Mouse (Mus musculus): Measurements from ENCODE around the gene Gm2115. TPM values are rescaled to one million over a fixed set of nuclear protein-coding genes. Genes with fewer than 3 reads are reported as not detected.

Gm2115 gene
- polyA plus RNA-seq, 1 experiment from 2014 or later, result 0.10 TPM

DNA sequence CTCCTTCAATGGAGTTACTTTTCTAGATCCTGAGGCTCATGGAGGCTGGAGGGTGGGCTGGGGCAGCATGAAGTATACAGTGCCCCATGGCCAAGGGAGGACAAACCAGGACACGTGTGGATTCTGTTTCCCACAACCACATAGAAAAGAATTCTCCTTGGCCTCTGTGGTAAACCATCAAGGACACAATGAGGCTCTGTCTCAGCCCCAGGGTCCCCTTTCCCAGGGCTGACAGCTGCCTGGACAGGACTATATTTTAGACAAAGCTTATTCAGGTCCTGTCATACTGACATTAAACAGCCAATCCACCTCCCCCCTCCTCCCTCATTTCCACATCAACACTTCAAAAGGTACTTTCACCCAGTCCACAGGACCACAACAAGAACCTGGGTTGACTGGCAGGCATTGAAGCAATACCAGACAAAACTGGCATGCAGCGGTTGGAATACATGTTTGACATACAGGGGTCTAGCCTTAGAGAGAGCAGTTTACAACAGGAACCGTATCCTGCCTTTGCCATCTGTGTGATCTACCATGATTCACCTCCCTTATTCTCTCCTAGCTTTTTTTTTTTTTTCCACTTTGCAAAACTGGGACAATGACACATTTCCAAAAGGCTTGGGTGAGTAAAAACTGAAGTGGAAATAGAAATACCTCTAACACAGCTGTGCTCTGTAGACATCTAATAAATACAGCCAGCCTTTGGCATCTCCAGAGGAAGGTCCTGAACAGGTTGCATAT is 57.8 kb downstream of the Gm2115 start:
- Histone ChIP-seq H3K4me2 (no peak overlapping the region), H3K9me3 (replicated peaks) (no peaks in the 10 kb centered on the region), H3K27ac (ENCODE audit: poor library complexity, severe bottlenecking) (no peak overlapping the region), H3K36me3 (no peaks in the 10 kb centered on the region), H3K4me3 (no peak overlapping the region), H3K9ac (no peak overlapping the region), H3K4me1 (replicated peaks) (peaks cover 20% of the 10 kb centered on the region), H3K27me3 (replicated peaks) (no peaks in the 10 kb centered on the region)
- ATAC-seq (ENCODE audit: insufficient number of reproducible peaks, low FRiP score), result no peak; the same call in 1 of the 2 replicates
- WGBS, result 60% methylated on average over 3 of the region's 3 CpGs

DNA sequence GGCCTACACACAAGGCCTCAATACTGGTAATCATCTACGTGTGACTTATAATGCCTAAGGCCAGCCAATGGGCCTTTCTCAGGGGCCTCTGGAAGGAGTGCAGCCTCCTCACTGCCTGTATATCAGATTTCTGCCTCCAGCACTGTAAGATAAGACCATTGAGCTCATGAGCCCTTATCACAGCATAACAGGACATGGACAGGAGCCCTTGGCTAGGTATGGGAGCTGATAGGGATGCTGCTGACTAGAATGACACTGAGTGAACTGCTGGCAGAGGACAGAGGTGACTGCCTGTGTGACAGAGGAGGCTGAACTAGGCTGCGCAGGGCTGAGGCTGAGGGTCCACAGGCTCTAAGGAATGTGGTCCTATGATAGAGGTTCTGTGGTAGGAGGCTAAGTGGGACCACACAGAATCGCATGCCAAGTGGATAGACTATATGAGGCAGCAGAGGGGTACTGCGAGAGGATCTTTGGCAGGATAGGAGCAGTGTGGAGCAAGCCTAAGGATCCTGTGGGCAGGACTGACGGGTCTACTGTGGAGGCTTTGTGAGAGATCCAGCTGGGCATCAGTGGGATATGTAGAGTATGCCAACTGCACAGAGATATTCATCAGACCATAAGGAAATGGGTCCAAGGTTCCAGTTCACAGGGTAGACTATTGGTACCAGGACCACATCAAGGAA is 58.5 kb downstream of the Gm2115 start:
- H3K4me1 ChIP-seq (replicated peaks), result peaks cover 20% of the 10 kb centered on the region
- H3K27ac ChIP-seq (ENCODE audit: poor library complexity, severe bottlenecking), result no peak overlapping the region
- no peak overlapping the region for H3K4me3 ChIP-seq
- no peaks in the 10 kb centered on the region for H3K27me3 ChIP-seq (replicated peaks)
- H3K4me2 ChIP-seq, result no peak overlapping the region
- H3K9ac ChIP-seq, result no peak overlapping the region
- H3K36me3 ChIP-seq, result no peaks in the 10 kb centered on the region
- WGBS, result 80% methylated on average over 5 of the region's 5 CpGs
- no peaks in the 10 kb centered on the region for H3K9me3 ChIP-seq (replicated peaks)
- peak; percentile 81 for ATAC-seq (ENCODE audit: insufficient number of reproducible peaks, low FRiP score)

DNA sequence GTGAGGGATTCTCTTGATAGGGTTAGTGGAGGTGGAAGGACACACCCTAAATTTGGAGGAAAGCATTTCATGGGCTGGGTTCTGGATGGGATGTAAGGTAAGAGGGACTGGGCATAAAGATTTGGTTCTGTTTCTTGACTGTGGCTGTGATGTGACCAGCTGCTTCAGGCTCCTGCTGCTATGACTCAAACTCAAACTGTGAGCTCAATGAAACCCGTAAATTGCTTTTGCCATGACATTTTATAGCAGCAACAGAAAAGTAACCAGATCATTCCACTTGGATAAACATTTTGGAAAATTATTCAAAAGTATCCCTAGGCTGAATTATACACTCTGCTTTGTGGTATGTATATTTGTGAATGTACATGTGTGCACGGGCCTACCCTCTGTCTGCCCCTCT is 61.9 kb downstream of the Gm2115 start:
- Histone ChIP-seq H3K4me2 (no peak overlapping the region), H3K4me3 (no peak overlapping the region), H3K4me1 (replicated peaks) (peaks cover 14% of the 10 kb centered on the region), H3K9me3 (replicated peaks) (no peaks in the 10 kb centered on the region), H3K9ac (no peak overlapping the region), H3K36me3 (no peaks in the 10 kb centered on the region), H3K27ac (ENCODE audit: poor library complexity, severe bottlenecking) (no peak overlapping the region), H3K27me3 (replicated peaks) (no peaks in the 10 kb centered on the region)
- 97% methylated on average over 2 of the region's 2 CpGs for WGBS
- no peak for ATAC-seq (ENCODE audit: insufficient number of reproducible peaks, low FRiP score)

DNA sequence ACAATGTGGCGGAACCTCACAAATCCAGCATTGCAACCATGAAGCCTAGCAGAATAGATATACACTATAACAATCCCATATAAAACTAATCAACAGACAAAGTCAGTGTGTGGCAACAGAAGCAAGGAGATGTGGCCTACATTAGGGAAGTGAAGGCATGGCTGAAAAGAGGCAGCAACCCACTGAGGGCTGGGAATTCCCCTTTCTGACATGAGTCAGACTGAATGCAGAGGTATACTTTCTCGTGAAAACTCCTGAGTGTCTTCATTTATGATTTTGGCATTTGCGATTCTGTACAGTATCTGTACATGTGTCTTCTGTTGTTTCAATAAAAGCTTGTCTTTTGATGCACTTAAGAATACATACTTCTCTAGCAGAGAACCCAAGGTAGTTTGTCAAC is 62.6 kb downstream of the Gm2115 start:
- Histone ChIP-seq H3K4me1 (replicated peaks) (peaks cover 9% of the 10 kb centered on the region), H3K4me2 (no peak overlapping the region), H3K9me3 (replicated peaks) (no peaks in the 10 kb centered on the region), H3K4me3 (no peak overlapping the region), H3K36me3 (no peaks in the 10 kb centered on the region), H3K27me3 (replicated peaks) (no peaks in the 10 kb centered on the region), H3K9ac (no peak overlapping the region), H3K27ac (ENCODE audit: poor library complexity, severe bottlenecking) (no peak overlapping the region)
- ATAC-seq (ENCODE audit: insufficient number of reproducible peaks, low FRiP score), result no peak
- 83% methylated on average over 3 of the region's 3 CpGs for WGBS

DNA sequence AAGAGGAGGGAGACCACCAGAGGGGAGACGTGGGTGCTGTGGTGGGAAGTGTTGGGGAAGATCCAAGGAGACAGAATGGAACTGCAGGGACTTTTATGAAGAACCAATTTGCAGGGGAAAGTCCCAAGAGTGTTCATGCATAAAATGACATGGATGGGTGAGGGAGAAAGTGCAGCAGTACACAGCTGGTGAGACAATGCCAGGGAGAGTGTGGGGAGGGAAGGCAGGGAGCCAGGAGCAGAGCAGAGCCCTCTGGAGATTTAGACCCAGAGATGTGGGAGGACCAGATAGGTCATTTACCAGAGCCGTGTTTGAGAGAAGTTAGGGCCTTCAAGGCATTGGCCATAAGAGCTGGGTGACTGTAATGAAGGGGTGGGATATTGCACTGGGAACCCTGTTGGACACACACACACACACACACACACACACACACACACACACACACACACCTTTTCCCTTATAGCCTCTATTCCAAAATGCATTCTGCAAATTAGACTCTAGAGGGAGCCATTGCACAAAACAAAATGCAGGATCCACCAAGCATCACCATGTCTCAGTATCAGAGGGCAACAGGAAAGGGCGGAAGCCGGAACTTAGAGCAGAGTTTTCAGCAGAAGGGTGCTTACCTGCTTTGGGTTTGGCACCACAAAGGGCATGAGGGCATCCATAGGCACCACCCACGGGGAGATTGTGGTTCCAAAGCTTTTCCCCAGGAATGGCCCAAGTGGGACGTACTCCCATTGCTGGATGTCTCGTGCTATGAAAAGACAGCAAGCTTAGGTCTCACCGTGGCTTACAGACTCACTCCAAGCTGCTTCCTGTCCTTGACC is 65.5 kb downstream of the Gm2115 start:
- H3K27ac ChIP-seq (ENCODE audit: poor library complexity, severe bottlenecking), result no peak overlapping the region
- H3K27me3 ChIP-seq (replicated peaks), result no peaks in the 10 kb centered on the region
- WGBS, result 49% methylated on average over 8 of the region's 8 CpGs
- H3K4me2 ChIP-seq, result no peak overlapping the region
- no peak overlapping the region for H3K9ac ChIP-seq
- no peaks in the 10 kb centered on the region for H3K4me1 ChIP-seq (replicated peaks)
- H3K36me3 ChIP-seq, result no peaks in the 10 kb centered on the region
- 0 out of 2 replicates have a peak, but pooled peaks have one; percentile 36 for ATAC-seq (ENCODE audit: insufficient number of reproducible peaks, low FRiP score)
- H3K9me3 ChIP-seq (replicated peaks), result no peaks in the 10 kb centered on the region
- H3K4me3 ChIP-seq, result no peak overlapping the region

DNA sequence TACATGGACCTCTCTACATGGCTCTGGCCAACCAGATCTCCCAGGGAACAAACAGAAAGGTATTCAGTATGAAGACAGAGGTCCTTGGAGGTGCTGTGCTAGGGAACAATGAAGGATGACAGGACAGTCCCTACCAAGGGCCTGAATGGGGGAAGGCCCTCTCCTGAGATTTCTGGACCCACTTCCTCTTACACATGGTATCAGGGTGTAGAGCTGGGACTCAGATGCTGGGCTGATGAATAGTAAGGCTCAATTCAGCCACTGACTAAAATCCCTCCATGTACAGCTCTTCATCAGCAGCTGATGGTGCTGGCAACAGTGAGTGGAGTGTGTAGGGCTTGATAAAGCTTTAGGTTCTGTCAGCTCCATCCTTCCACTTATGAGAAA is 66.2 kb downstream of the Gm2115 start:
- no peaks in the 10 kb centered on the region for H3K9me3 ChIP-seq (replicated peaks)
- H3K9ac ChIP-seq, result no peak overlapping the region
- ATAC-seq (ENCODE audit: insufficient number of reproducible peaks, low FRiP score), result no peak

DNA sequence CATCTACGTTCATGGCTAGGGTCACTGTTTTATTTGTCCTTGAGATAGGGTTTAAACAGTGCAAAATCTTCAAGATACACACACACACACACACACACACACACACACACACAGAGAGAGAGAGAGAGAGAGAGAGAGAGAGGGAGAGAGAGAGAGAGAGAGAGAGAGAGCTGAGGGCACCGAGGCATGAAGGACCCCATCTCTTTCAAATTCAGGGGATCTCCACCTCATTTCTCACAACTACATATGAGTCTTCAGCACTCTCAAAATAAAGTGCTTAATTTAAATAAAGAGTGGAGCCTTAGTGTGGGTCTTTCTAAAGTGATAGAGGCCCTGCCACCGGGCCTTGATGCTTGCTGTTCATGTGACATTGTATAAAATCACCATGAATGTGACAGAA is 67.2 kb downstream of the Gm2115 start:
- Histone ChIP-seq H3K9me3 (replicated peaks) (no peaks in the 10 kb centered on the region), H3K4me3 (no peak overlapping the region), H3K27me3 (replicated peaks) (no peaks in the 10 kb centered on the region), H3K9ac (no peak overlapping the region), H3K36me3 (no peaks in the 10 kb centered on the region), H3K4me1 (replicated peaks) (no peaks in the 10 kb centered on the region), H3K4me2 (no peak overlapping the region), H3K27ac (ENCODE audit: poor library complexity, severe bottlenecking) (no peak overlapping the region)
- WGBS, result 83% methylated on average over 3 of the region's 3 CpGs
- ATAC-seq (ENCODE audit: insufficient number of reproducible peaks, low FRiP score), result no peak

More for the DNA sequence above, 66.2 kb downstream of the Gm2115 start:
- H3K4me2 ChIP-seq, result no peak overlapping the region
- H3K4me1 ChIP-seq (replicated peaks), result no peaks in the 10 kb centered on the region
- H3K27ac ChIP-seq (ENCODE audit: poor library complexity, severe bottlenecking), result no peak overlapping the region
- no peaks in the 10 kb centered on the region for H3K36me3 ChIP-seq
- no peak overlapping the region for H3K4me3 ChIP-seq
- H3K27me3 ChIP-seq (replicated peaks), result no peaks in the 10 kb centered on the region

DNA sequence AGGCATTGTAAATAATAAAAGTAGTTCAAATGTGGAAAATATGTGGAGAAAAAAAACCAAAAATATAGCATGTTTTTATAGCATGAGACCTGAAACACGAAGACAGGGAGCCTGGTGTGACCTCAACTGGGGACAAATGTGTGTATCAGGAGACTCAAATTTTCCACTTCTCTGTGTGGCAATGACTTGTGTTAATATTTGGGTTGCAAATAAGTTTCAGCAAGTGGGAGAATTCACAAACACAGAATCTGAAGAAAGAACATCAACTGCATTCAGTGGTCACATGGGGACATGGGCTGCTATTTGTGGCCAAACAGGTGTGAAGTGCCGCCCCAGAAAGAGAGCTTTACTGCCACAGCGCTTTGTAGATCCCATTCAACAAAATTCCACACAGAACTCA is 67.9 kb downstream of the Gm2115 start:
- 71% methylated on average over 3 of the region's 3 CpGs for WGBS
- Histone ChIP-seq H3K4me1 (replicated peaks) (no peaks in the 10 kb centered on the region), H3K27me3 (replicated peaks) (no peaks in the 10 kb centered on the region), H3K36me3 (no peaks in the 10 kb centered on the region), H3K9ac (no peak overlapping the region), H3K4me3 (no peak overlapping the region), H3K9me3 (replicated peaks) (no peaks in the 10 kb centered on the region), H3K27ac (ENCODE audit: poor library complexity, severe bottlenecking) (no peak overlapping the region), H3K4me2 (no peak overlapping the region)
- no peak for ATAC-seq (ENCODE audit: insufficient number of reproducible peaks, low FRiP score)

DNA sequence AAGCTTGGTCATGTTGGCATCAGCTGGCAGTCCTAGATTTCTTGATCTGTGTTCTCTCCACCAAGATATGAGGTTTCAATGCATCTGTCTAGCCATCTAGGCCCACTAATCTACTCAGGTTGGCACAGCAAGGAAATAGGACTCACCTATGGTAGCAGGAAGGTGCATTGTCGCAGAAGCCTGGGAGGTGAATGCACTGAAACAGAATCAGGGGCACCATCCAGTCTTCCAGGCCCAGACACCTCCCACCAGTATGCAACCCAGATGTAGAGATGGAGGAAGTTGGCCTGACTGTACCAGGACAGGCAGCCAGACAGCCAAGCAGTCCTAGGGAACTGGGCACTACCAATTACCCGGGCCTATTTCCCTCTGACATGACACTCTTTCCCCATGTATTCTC is 71.9 kb downstream of the Gm2115 start:
- Histone ChIP-seq H3K36me3 (no peaks in the 10 kb centered on the region), H3K9me3 (replicated peaks) (no peaks in the 10 kb centered on the region), H3K4me2 (no peak overlapping the region), H3K27ac (ENCODE audit: poor library complexity, severe bottlenecking) (no peak overlapping the region), H3K4me3 (no peak overlapping the region), H3K27me3 (replicated peaks) (no peaks in the 10 kb centered on the region), H3K9ac (no peak overlapping the region), H3K4me1 (replicated peaks) (0 out of 2 replicates have a peak, but pooled peaks cover 7% of the 10 kb centered on the region)
- WGBS, result 90% methylated on average over 2 of the region's 2 CpGs
- no peak for ATAC-seq (ENCODE audit: insufficient number of reproducible peaks, low FRiP score)

DNA sequence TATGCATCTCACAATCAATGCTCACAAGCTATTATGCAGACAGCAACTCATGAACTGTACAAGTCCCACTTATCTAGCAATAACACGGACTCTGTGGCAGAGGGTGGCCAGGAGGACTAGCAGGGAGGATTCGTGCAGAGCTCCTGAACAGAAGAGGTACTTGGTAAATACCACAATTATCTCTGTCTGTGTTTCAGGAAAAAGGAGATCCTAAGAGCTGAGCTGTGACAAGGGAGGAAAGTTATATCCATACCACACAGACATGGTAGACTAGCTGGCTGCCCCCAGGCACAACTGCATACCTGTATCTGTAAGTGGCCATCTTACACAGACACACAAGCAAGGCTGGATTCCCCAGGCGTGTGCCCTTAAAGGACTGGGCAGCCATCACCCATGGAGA is 72.6 kb downstream of the Gm2115 start:
- H3K9me3 ChIP-seq (replicated peaks), result no peaks in the 10 kb centered on the region
- H3K4me3 ChIP-seq, result no peak overlapping the region
- no peaks in the 10 kb centered on the region for H3K27me3 ChIP-seq (replicated peaks)
- H3K4me2 ChIP-seq, result no peak overlapping the region
- no peaks in the 10 kb centered on the region for H3K36me3 ChIP-seq
- H3K27ac ChIP-seq (ENCODE audit: poor library complexity, severe bottlenecking), result no peak overlapping the region
- H3K9ac ChIP-seq, result no peak overlapping the region
- H3K4me1 ChIP-seq (replicated peaks), result 0 out of 2 replicates have a peak, but pooled peaks cover 7% of the 10 kb centered on the region
- 77% methylated on average over 3 of the region's 3 CpGs for WGBS
- no peak for ATAC-seq (ENCODE audit: insufficient number of reproducible peaks, low FRiP score)

DNA sequence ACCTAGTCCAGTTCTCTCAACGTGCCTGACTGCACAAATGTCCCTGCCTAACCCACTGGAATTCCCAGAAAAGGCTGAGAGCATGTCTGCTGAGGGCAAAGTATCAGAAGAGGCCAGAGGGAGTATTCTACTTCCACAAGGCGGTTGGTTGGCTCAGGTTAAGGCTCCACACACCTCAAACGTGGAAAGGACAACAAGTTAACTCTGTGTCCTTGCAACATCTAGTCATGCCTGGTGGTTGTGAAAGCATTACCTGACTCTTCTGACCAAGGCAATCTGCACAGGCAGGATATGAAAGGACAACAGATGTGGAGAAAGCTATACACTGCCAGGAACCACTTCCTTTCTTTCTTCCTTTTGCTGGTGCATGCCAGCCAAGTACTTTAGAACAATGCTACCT is 75.7 kb downstream of the Gm2115 start:
- H3K36me3 ChIP-seq, result no peaks in the 10 kb centered on the region
- no peaks in the 10 kb centered on the region for H3K9me3 ChIP-seq (replicated peaks)
- 0 out of 2 replicates have a peak, but pooled peaks cover 7% of the 10 kb centered on the region for H3K4me1 ChIP-seq (replicated peaks)
- no peak overlapping the region for H3K9ac ChIP-seq
- H3K4me2 ChIP-seq, result 0 out of 2 replicates have a peak overlapping the region, but pooled peaks have one; percentile 100
- H3K27ac ChIP-seq (ENCODE audit: poor library complexity, severe bottlenecking), result no peak overlapping the region
- H3K27me3 ChIP-seq (replicated peaks), result no peaks in the 10 kb centered on the region
- 76% methylated on average over 3 of the region's 3 CpGs for WGBS
- no peak overlapping the region for H3K4me3 ChIP-seq
- no peak for ATAC-seq (ENCODE audit: insufficient number of reproducible peaks, low FRiP score)
